Mouse (Mus musculus) ES-E14 (cell line): ENCODE measurements at regions not wholly inside any gene's neighbourhood (a gene's known extent, or its start where the extent isn't known, plus 50 kb on each side); places are given as distances from the start of the nearest gene placed in this dataset.

Source experiments
- DNase-seq: peaks from one replicate; pipeline ENCODE4 v3.0.0-alpha.2; 2013; ENCODE audit warnings: low read depth, low spot score
- H3K27ac ChIP-seq: 2 replicates; pipeline ENCODE4 v1.5.1; 2012; ENCODE audit warnings: low read depth, mild to moderate bottlenecking, low read length, moderate library complexity, mixed read lengths; ENCODE audit not compliant: poor library complexity, insufficient read depth, severe bottlenecking
- H3K36me3 ChIP-seq: 2 replicates; pipeline ENCODE4 v1.6.1; 2012; ENCODE audit warnings: mild to moderate bottlenecking, low read length, moderate library complexity, mixed read lengths; ENCODE audit not compliant: control insufficient read depth, poor library complexity, insufficient read depth, severe bottlenecking
- H3K4me1 ChIP-seq, 2 experiments: fragments of 150-350 bp in 1 of 2; sonication (generic) in 1 of 2; 2 replicates each; pipeline ENCODE4 v1.6.1; 2012; ENCODE audit warnings: low read length in 2 of 2, mild to moderate bottlenecking in 1 of 2, mixed read lengths in 1 of 2; ENCODE audit not compliant: control insufficient read depth in 2 of 2, insufficient read depth in 2 of 2, poor library complexity in 1 of 2
- H3K4me3 ChIP-seq, 2 experiments: fragments of 150-350 bp in 1 of 2; sonication (generic) in 1 of 2; 2 replicates each; pipeline ENCODE4 v1.5.1; 2012; ENCODE audit warnings: low read length in 2 of 2, low read depth in 1 of 2, mild to moderate bottlenecking in 1 of 2, mixed read lengths in 1 of 2; ENCODE audit not compliant: insufficient read depth in 1 of 2, poor library complexity in 1 of 2, severe bottlenecking in 1 of 2
- H3K9ac ChIP-seq: 2 replicates; pipeline ENCODE4 v1.6.1; 2012; ENCODE audit warnings: low read depth, mild to moderate bottlenecking, low read length, mixed read lengths; ENCODE audit not compliant: poor library complexity, insufficient read depth, severe bottlenecking
- H3K9me3 ChIP-seq: fragments of 150-350 bp; sonication (generic); 2 replicates; pipeline ENCODE4 v1.6.1; 2012; ENCODE audit warnings: low read depth, mild to moderate bottlenecking, low read length; ENCODE audit not compliant: control insufficient read depth, insufficient read depth
- CHD2 ChIP-seq: IDR thresholded peaks from 2 replicates; pipeline ENCODE4 v1.6.1; 2014; ENCODE audit warnings: mild to moderate bottlenecking, low read depth, low read length, inconsistent platforms
- HCFC1 ChIP-seq: IDR thresholded peaks from 2 replicates; pipeline ENCODE4 v1.6.1; 2012; ENCODE audit warnings: low read length, inconsistent platforms, borderline replicate concordance; ENCODE audit not compliant: insufficient read depth
- MAFK ChIP-seq: IDR thresholded peaks from 2 replicates; pipeline ENCODE4 v1.6.1; 2014; ENCODE audit warnings: mild to moderate bottlenecking, low read depth, low read length, inconsistent platforms; ENCODE audit not compliant: insufficient read depth
- ZC3H11A ChIP-seq: IDR thresholded peaks from 2 replicates; pipeline ENCODE4 v1.6.1; 2012; ENCODE audit warnings: low read depth, mild to moderate bottlenecking, inconsistent platforms, low read length, borderline replicate concordance
- ZNF384 ChIP-seq: IDR thresholded peaks from 2 replicates; pipeline ENCODE4 v1.6.1; 2012; ENCODE audit warnings: low read depth, low read length, inconsistent platforms
- in situ Hi-C, 2 experiments: fragments of 600-800 bp; cut with MboI; formaldehyde crosslinking; loops; one replicate each; pipeline ENCODE4 v1.15.1; 2025; ENCODE audit warnings: low sequenced_read_pairs in 2 of 2, inconsistent platforms in 1 of 2; ENCODE audit not compliant: unreplicated experiment in 2 of 2

- no peak for TF ChIP-seq MAFK
- TF ChIP-seq CHD2: no peak
- no peak for TF ChIP-seq ZC3H11A
- no peak for TF ChIP-seq HCFC1
- no peak for TF ChIP-seq ZNF384
- Histone ChIP-seq H3K9ac (no peak overlapping the region), H3K4me3 (no peak overlapping the region), H3K27ac (no peak overlapping the region), H3K36me3 (no peaks in the 10 kb centered on the region), H3K9me3 (no peaks in the 10 kb centered on the region), H3K4me1 (peaks cover 8 to 10% of the 10 kb centered on the region in 2 experiments; a peak in 3 of 4 replicates)
- in situ Hi-C loops: no loop called here
- DNase-seq: no peak
Observed at GRCm38 (mm10) chr8:126841187-126841586, 104.5 kb downstream of the Tomm20 start.

- no peak overlapping the region for H3K9ac ChIP-seq
- TF ChIP-seq ZC3H11A (no peak), CHD2 (no peak), MAFK (no peak), ZNF384 (no peak), HCFC1 (no peak)
- no peak overlapping the region for H3K27ac ChIP-seq
- no peak for DNase-seq
- in situ Hi-C loops: no loop called here
- H3K36me3 ChIP-seq: no peaks in the 10 kb centered on the region
- H3K9me3 ChIP-seq: no peaks in the 10 kb centered on the region
- H3K4me1 ChIP-seq: peaks cover 8 to 10% of the 10 kb centered on the region in 2 experiments; a peak in 3 of 4 replicates
- H3K4me3 ChIP-seq: no peak overlapping the region
Observed at GRCm38 (mm10) chr8:126839712-126840355, 105.8 kb downstream of the Tomm20 start.

GRCm38 (mm10) chr8:126839039-126839711, 106.5 kb downstream of the Tomm20 start:
- no peaks in the 10 kb centered on the region for H3K36me3 ChIP-seq
- peak overlapping the region; percentile 17; the same call in 1 of the 2 replicates for H3K9ac ChIP-seq
- in situ Hi-C loops: no loop called here
- no peak overlapping the region; the same call in 1 of the 2 replicates for H3K27ac ChIP-seq
- no peak overlapping the region for H3K4me3 ChIP-seq
- no peaks in the 10 kb centered on the region for H3K9me3 ChIP-seq
- DNase-seq: no peak
- TF ChIP-seq ZNF384 (no peak), CHD2 (no peak), ZC3H11A (no peak), MAFK (no peak), HCFC1 (no peak)
- H3K4me1 ChIP-seq: peaks cover 8 to 10% of the 10 kb centered on the region in 2 experiments; a peak in 3 of 4 replicates

- TF ChIP-seq ZNF384: no peak
- no peak for TF ChIP-seq HCFC1
- TF ChIP-seq MAFK: no peak
- no peak for TF ChIP-seq ZC3H11A
- TF ChIP-seq CHD2: no peak
- DNase-seq: no peak
- no peaks in the 10 kb centered on the region for H3K9me3 ChIP-seq
- H3K4me1 ChIP-seq: peaks cover 8 to 10% of the 10 kb centered on the region in 2 experiments; a peak in 3 of 4 replicates
- in situ Hi-C loops: no loop called here
- no peaks in the 10 kb centered on the region for H3K36me3 ChIP-seq
- no peak overlapping the region for H3K9ac ChIP-seq
- no peak overlapping the region for H3K27ac ChIP-seq
- H3K4me3 ChIP-seq: no peak overlapping the region
Observed at GRCm38 (mm10) chr8:126838228-126838627, 107.4 kb downstream of the Tomm20 start.
